ENCODE assay signal across 32 mouse cellular contexts in genomic region chr7:143905176-143905575, GRCm38 (mm10). TPM values are rescaled to one million over a fixed set of nuclear protein-coding genes. Genes with fewer than 3 reads are reported as not detected.
A peak's percentile ranks its signal among the peaks of the same experiment; 100 is the strongest.
DNase-seq lines count a peak whose midpoint lies in the region; ATAC-seq and TF ChIP-seq lines count a peak whose summit lies in the region.
"Had no signal": no experiment of that assay in that cellular context is flagged by ENCODE, and none has a peak within 500 bp of the region (broad histone marks: within the 10 kb centered on the region; RNA-seq: fewer than 3 reads in every experiment).

No protein-coding gene starts in this region.

- no peak overlapping the region for H3K4me3 ChIP-seq in hindbrain, embryonic 10.5 days
- H3K4me3 ChIP-seq in hindbrain, postnatal 0 days (ENCODE audit: low read length), result no peak overlapping the region
- H3K4me3 ChIP-seq: embryonic facial prominence, embryonic 10.5 days; embryonic facial prominence, embryonic 13.5 days; erythroblast, embryonic 14.5 days; forebrain, embryonic 12.5 days; forebrain, embryonic 15.5 days; heart, embryonic 13.5 days had no signal

- H3K9me3 ChIP-seq in hindbrain, embryonic 10.5 days, result no peaks in the 10 kb centered on the region
- no peaks in the 10 kb centered on the region for H3K9me3 ChIP-seq in hindbrain, postnatal 0 days (ENCODE audit: low read length)
- H3K9me3 ChIP-seq: embryonic facial prominence, embryonic 10.5 days; embryonic facial prominence, embryonic 13.5 days; forebrain, embryonic 12.5 days; forebrain, embryonic 15.5 days; heart, embryonic 13.5 days had no signal

- TF ChIP-seq CTCF in hindbrain, postnatal 0 days (IDR thresholded peaks at IDR 0.05; ENCODE audit: low read depth), result no peak

- intact Hi-C loops in heart, postnatal 25 days (cut with DNase I), result no loop called here

- no peak overlapping the region for H3K4me2 ChIP-seq in hindbrain, postnatal 0 days (ENCODE audit: low read depth, low read length)
- H3K4me2 ChIP-seq: embryonic facial prominence, embryonic 13.5 days; forebrain, embryonic 12.5 days; forebrain, embryonic 15.5 days; heart, embryonic 13.5 days; hindbrain, embryonic 14.5 days had no signal

- 0 out of 2 replicates have a peak overlapping the region, but pooled peaks have one; percentile 3 for H3K27ac ChIP-seq in hindbrain, embryonic 10.5 days
- H3K27ac ChIP-seq in hindbrain, postnatal 0 days, result no peak overlapping the region
- H3K27ac ChIP-seq: embryonic facial prominence, embryonic 10.5 days; embryonic facial prominence, embryonic 13.5 days; forebrain, embryonic 12.5 days; forebrain, embryonic 15.5 days; heart, embryonic 13.5 days; hindbrain, embryonic 14.5 days had no signal

- peaks cover 3% of the 10 kb centered on the region; the same call in 1 of the 2 replicates for H3K4me1 ChIP-seq in hindbrain, embryonic 10.5 days (replicated peaks)
- H3K4me1 ChIP-seq in hindbrain, postnatal 0 days (ENCODE audit: insufficient read depth, low read length), result 0 out of 2 replicates have a peak, but pooled peaks cover 2% of the 10 kb centered on the region
- H3K4me1 ChIP-seq: embryonic facial prominence, embryonic 13.5 days; forebrain, embryonic 12.5 days; forebrain, embryonic 15.5 days; heart, embryonic 13.5 days had no signal

- WGBS in hindbrain, embryonic 10.5 days, result 74% methylated on average over 1 of the region's 1 CpGs
- WGBS in hindbrain, postnatal 0 days, result 63% methylated on average over 1 of the region's 1 CpGs

- peak; percentile 87 for DNase-seq in heart, adult 11 months
- DNase-seq in heart, postnatal 25 days (ENCODE audit: low spot score), result no peak
- no peak for DNase-seq in hindbrain, embryonic 10.5 days (ENCODE audit: low spot score)
- DNase-seq in hindbrain, postnatal 0 days (ENCODE audit: low spot score), result no peak
- DNase-seq in retina, adult 2 months (ENCODE audit: low read depth, low spot score), result peak; percentile 15
- peak; percentile 11 for DNase-seq in retina, postnatal 1 day
- no peak for DNase-seq in testis, postnatal 10 days (ENCODE audit: low spot score)
- DNase-seq: adrenal gland, adult 2 months; adrenal gland, postnatal 25 days; cerebellum, adult 18-20 months; cerebellum, adult 9-11 months; cerebellum, postnatal 36 days; embryo, embryonic 11 days; gastrocnemius, postnatal 25 days; heart, postnatal 36 days; kidney, adult 2 months had no signal

- H3K9ac ChIP-seq in hindbrain, postnatal 0 days (replicated peaks; ENCODE audit: low read length), result no peak overlapping the region
- H3K9ac ChIP-seq: embryonic facial prominence, embryonic 13.5 days; forebrain, embryonic 12.5 days; forebrain, embryonic 15.5 days; hindbrain, embryonic 14.5 days had no signal

- no peaks in the 10 kb centered on the region for H3K36me3 ChIP-seq in hindbrain, embryonic 10.5 days
- H3K36me3 ChIP-seq in hindbrain, postnatal 0 days (ENCODE audit: insufficient read depth, low read length), result no peaks in the 10 kb centered on the region
- H3K36me3 ChIP-seq: embryonic facial prominence, embryonic 10.5 days; embryonic facial prominence, embryonic 13.5 days; forebrain, embryonic 12.5 days; forebrain, embryonic 15.5 days; heart, embryonic 13.5 days had no signal

- H3K27me3 ChIP-seq in hindbrain, embryonic 10.5 days (ENCODE audit: insufficient read depth, poor library complexity, severe bottlenecking), result no peaks in the 10 kb centered on the region
- no peaks in the 10 kb centered on the region for H3K27me3 ChIP-seq in hindbrain, postnatal 0 days (ENCODE audit: insufficient read depth, low read length)
- H3K27me3 ChIP-seq: embryonic facial prominence, embryonic 13.5 days; forebrain, embryonic 15.5 days had no signal

- ATAC-seq in hindbrain, postnatal 0 days, result no peak
- ATAC-seq: CD4-positive, CD25-positive, alpha-beta regulatory T cell, adult 4 months; forebrain, embryonic 15.5 days; intestine, postnatal 0 days had no signal

RNA-seq across cellular contexts. Expression of gene Gm498, which starts 38.5 kb away (rescaled TPM):
- total RNA-seq in heart, postnatal 25 days (2021), result not detected
- not detected in 2 replicates for polyA plus RNA-seq in hindbrain, embryonic 10.5 days (2016; fragmentation: Nextera tagmentation; extraction: Ambion mirVana)
- total RNA-seq in hindbrain, postnatal 0 days (2014; rRNA removed), result not detected in 2 replicates
- not detected in 2 replicates for polyA plus RNA-seq in hindbrain, postnatal 0 days (2015; fragmentation: Nextera tagmentation; extraction: Ambion mirVana)
- total RNA-seq: adrenal gland, adult 2 months; adrenal gland, postnatal 25 days; gastrocnemius, adult 8-10 months; gastrocnemius, postnatal 25 days; heart, postnatal 36 days; MEL had no signal
- polyA plus RNA-seq: adrenal gland, adult 2 months; C2C12; CD4-positive, CD25-positive, alpha-beta regulatory T cell, adult 4 months; cortical plate, adult 2 months; embryonic facial prominence, embryonic 10.5 days; embryonic facial prominence, embryonic 13.5 days; erythroblast, embryonic 14.5 days; forebrain, embryonic 12.5 days; forebrain, embryonic 15.5 days; heart, embryonic 13.5 days; heart, embryonic 16.5 days; hindbrain, embryonic 11.5 days; hindbrain, embryonic 14.5 days; intestine, embryonic 14.5 days; intestine, postnatal 0 days; kidney, adult 2 months had no signal

Comparison
In these comparisons a context has a peak if more than half of its experiments do, and no peak if none do; other contexts are left out.
1. DNase-seq: peak in heart, adult 11 months (single experiment), retina, adult 2 months (single experiment) and retina, postnatal 1 day (single experiment); none in heart, postnatal 25 days (single experiment), hindbrain, embryonic 10.5 days (single experiment), hindbrain, postnatal 0 days (single experiment) and testis, postnatal 10 days (single experiment).